Mouse (Mus musculus): ENCODE data around the gene Map4k4.

DNA sequence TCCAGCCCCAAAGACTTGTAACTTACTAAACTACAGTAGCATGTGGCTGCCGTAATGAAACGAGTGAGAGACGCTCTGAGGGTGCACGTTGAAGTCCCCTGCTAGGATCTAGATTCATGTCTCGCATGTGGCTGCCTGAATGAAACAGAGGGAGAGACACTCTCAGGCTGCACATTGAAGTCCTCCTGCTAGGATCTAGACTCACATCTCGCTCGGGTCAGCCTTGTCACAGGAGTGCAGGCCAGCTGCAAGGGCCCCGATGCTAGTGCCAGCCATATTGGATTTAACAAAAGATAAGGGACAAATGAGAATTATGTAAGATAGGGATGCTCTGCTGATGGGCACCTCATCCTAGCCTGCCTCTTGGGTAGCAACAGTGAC lies 130.3 kb downstream of the Map4k4 start:
- TF ChIP-seq HCFC1 (IDR thresholded peaks at IDR 0.05; ENCODE audit: low read depth, low read length) (no peak), CTCF (IDR thresholded peaks at IDR 0.05 in 2 of 3, conservative IDR thresholded peaks at IDR 0.05 in 1 of 3; ENCODE audit: control insufficient read depth in 1 of 3, insufficient read depth in 1 of 3, low read depth in 2 of 3, low read length in 3 of 3, poor library complexity in 1 of 3, severe bottlenecking in 1 of 3) (no peak), SIN3A (IDR thresholded peaks at IDR 0.05; ENCODE audit: low read length) (no peak), BHLHE40 (IDR thresholded peaks at IDR 0.05; ENCODE audit: borderline replicate concordance, low read depth, low read length) (no peak), CHD1 (IDR thresholded peaks at IDR 0.05; ENCODE audit: low read depth, low read length) (no peak), E2F4 (IDR thresholded peaks at IDR 0.05; ENCODE audit: borderline replicate concordance, low read depth, low read length) (no peak), TAL1 (IDR thresholded peaks at IDR 0.05; ENCODE audit: low read length) (no peak), ZMIZ1 (IDR thresholded peaks at IDR 0.05; ENCODE audit: low read depth, low read length) (no peak), UBTF (IDR thresholded peaks at IDR 0.05; ENCODE audit: borderline replicate concordance, insufficient read depth, low read depth, low read length) (no peak), POLR2A (IDR thresholded peaks at IDR 0.05; ENCODE audit: control insufficient read depth in 1 of 2, insufficient read depth in 1 of 2, low read depth in 1 of 2, low read length in 2 of 2, poor library complexity in 1 of 2) (no peak), KAT2A (conservative IDR thresholded peaks at IDR 0.05; ENCODE audit: low read depth, low read length) (no peak), EP300 (IDR thresholded peaks at IDR 0.05; ENCODE audit: low read depth in 1 of 2, low read length in 2 of 2) (no peak)

Measured in MEL (cell line).